Mouse (Mus musculus): Measurements from ENCODE around the gene Zbtb3.

Zbtb3 gene

GRCm38 (mm10) chr19:8803204-8803780 is 937 bp downstream of the Zbtb3 start:
- DNase-seq (ENCODE audit: low read depth, low spot score) = no peak

DNA sequence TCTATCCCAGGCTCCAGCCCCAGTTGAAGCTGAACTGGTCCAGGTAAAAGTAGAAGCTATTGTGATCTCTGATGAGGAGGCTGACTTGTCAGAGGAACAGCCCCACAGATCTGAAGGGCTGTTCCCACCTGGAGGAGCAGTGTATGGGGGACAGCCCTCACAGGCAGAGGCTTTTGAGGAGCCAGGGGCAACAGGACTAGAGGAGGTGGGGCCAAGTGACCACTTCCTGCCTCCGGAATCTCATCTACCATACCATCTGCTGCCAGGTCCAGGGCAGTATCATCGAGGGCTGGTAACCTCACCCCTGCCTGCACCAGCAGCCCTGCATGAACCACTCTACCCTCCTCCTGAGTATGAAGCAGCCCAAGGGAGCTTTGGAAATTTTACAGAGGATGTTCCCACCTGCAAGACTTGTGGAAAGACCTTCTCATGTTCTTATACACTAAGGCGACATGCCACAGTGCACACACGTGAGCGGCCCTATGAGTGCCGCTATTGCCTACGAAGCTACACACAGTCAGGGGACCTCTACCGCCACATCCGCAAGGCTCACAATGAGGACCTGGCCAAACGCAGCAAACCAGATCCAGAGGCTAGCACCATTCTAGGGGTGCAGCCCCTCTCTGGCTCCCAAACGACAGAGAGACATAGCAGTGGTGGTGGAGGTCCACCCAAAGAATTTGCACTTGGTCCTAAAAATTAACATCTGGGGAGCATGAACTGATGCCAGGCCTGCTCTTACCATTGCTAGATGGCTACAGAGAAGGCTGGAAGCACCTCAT is 1.7 kb downstream of the Zbtb3 start:
- DNase-seq (ENCODE audit: low read depth, low spot score) = no peak

DNA sequence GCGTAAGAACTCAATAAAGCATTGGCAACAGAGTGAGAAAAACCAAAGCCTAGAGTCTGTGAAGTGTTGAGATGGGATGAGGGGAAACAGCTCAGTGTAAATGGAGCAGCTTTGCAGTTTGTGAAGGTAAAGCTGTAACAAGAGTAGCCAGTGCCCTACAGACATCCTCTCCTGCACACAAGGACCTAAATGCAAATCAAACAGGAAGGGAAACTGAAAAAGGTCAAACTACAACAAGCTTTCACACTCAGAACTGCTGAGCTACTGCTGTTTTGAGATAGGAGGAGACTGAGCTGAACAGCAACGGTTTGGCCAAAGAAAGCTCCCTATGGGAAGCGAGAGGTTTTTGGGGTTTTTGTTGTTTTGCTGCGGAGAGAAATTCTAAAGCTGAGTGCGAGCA is 4.5 kb downstream of the Zbtb3 start:
- peak; percentile 82 for DNase-seq (ENCODE audit: low read depth, low spot score)

- no peak for DNase-seq (ENCODE audit: low read depth, low spot score)
Observed at GRCm38 (mm10) chr19:8815812-8816211, 13.5 kb downstream of the Zbtb3 start.

DNA sequence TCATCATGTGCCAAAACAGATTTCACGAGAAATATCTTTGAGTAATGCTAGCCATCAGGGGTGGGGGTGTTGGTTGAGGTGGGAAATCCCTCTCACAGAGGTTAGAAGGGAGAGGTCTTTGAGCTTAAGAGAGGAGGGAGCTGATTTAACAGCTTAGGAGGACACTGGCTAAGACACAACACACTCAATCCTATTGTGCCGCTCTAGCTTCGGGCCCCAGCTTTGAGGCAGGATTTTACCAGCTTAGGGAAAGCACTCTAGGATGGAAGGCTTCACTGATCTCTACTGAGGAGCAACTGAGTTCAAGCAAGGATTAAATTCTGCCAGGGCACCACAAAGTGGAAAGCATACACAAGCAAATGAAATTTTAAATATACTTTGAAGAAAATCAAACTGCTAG is 14.6 kb downstream of the Zbtb3 start:
- no peak for DNase-seq (ENCODE audit: low read depth, low spot score)

- peak; percentile 54 for DNase-seq (ENCODE audit: low read depth, low spot score)
Observed at GRCm38 (mm10) chr19:8818301-8818798, 16.0 kb downstream of the Zbtb3 start.

- DNase-seq (ENCODE audit: low read depth, low spot score) = peak; percentile 98
Observed at GRCm38 (mm10) chr19:8818801-8819595, 16.6 kb downstream of the Zbtb3 start, which contains the start of gene Ttc9c. Gene Ttc9c (minus strand): TSS chr19:8819333.

DNA sequence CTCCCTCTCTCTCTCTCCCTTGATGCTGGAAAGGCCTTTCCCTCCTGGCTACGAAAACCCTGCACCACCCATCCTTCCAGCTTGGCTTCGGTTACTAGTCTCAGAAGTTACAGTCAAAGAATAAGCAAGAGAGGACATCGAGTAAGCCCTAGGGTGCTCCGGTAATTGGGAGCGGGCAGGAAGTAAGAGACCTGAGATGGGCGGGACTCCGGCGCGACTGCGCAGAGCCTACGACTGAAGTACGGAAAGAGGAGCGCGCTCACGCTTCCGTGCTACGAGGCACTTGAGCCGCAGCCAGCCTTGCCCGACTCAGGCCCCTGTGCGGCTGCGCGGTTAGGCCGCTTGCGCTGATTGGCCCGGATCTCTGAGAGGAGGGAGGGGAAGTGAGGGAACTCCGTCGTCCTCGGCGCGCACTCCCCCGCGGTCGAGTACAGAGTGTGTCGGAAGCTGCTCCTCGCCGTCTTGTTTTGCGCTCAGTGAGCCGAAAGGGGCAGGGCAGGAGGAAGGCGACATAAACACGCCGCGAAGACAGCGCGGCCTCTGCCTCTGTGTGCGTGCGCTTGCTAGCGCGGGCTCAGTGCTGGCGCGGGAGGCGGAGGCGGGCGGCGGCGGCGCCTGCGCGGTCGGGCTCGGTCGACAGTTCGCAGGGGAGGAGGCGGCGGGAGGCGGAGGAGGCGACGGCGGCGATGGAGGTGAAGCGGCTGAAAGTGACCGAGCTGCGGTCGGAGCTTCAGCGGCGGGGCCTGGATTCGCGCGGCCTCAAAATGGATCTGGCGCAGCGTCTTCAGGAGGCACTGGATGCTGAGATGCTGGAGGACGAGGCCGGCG is 17.5 kb downstream of the Zbtb3 start, which contains the start of gene Hnrnpul2:
Gene Hnrnpul2 (plus strand): TSS at position 415 of the 828 bp plus-strand sequence.
- peak; percentile 100 for DNase-seq (ENCODE audit: low read depth, low spot score)

DNA sequence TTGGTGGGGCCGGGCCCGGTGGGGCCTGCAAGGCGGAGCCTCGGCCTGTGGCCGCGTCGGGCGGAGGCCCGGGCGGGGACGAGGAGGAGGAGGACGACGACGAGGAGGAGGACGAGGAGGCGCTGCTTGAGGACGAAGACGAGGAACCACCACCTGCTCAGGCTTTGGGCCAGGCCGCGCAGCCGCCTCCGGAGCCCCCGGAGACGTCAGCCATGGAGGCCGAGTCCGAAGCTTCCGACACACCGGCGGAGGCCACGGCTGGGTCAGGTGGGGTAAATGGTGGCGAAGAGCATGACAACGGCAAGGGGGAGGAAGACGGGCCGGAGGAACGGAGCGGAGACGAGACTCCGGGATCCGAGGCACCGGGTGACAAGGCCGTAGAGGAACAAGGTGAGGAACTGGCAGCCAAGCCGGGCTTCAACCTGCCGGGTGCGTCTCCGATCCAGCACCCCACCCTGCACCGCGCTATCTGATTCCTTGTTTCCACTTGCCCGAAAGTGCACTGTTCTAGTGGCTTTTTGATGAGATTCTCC is 18.1 kb downstream of the Zbtb3 start:
- DNase-seq (ENCODE audit: low read depth, low spot score) = no peak

- DNase-seq (ENCODE audit: low read depth, low spot score) = peak; percentile 26
Observed at GRCm38 (mm10) chr19:8821146-8821545, 18.8 kb downstream of the Zbtb3 start.

GRCm38 (mm10) chr19:8822696-8823095 is 20.3 kb downstream of the Zbtb3 start:
- no peak for DNase-seq (ENCODE audit: low read depth, low spot score)

DNA sequence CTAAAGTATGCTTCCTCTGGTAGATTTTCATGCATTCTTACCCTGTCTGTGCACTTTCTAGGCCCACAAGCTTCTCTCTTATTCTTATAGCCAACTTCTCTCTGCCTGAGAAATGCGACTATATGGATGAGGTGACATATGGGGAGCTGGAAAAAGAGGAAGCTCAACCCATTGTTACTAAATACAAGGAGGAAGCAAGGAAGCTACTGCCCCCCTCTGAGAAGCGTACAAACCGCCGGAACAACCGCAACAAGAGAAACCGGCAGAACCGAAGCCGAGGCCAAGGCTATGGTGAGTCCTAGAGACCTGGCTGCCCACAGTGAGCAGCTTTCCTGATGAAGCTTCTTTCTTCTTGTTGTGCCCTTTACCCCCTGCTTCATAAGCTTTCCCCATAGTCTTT is 27.3 kb downstream of the Zbtb3 start, which contains the start of gene AC129217.1:
Gene AC129217.1 (plus strand): TSS at position 114 of the 400 bp plus-strand sequence.
- no peak for DNase-seq (ENCODE audit: low read depth, low spot score)

DNA sequence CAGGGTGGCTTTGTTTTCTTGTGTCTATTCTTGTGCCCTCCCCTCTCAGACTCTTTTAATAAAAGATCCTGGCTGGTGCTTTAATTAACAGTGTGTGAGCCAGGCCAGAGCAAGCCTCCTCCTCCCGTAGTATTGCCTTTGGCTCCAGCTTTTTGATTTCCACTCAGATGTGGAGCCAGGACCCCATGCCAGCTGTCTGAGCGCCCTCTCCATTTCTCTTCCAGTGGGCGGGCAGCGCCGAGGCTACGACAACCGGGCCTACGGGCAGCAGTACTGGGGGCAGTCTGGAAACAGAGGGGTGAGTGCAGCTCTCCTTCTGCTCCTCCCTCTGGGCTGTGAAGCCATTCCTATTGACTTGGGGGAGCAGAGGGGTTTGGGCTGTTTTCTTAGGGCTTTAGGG is 28.3 kb downstream of the Zbtb3 start:
- DNase-seq (ENCODE audit: low read depth, low spot score) = no peak

GRCm38 (mm10) chr19:8831262-8831661 is 28.9 kb downstream of the Zbtb3 start:
- DNase-seq (ENCODE audit: low read depth, low spot score) = no peak

DNA sequence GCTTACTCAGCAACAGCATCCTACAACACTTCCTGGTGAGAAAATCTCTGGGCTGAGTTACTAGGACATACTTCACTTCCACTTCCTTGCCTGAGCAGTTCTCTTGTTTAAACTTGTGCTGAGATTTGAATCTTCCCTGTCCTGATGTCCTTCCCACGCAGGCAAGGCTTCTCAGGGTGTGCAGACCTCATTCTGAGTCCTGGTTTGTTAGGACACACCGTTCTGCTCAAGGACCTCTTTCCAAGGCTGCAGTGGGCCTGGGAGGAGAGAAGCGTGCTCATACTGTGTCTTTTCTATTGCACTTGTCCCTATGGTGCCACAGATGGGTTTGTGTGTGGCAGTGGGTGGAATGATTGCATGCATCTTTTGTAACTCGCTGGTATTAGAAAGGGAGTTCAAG is 30.6 kb downstream of the Zbtb3 start:
- no peak for DNase-seq (ENCODE audit: low read depth, low spot score)

DNA sequence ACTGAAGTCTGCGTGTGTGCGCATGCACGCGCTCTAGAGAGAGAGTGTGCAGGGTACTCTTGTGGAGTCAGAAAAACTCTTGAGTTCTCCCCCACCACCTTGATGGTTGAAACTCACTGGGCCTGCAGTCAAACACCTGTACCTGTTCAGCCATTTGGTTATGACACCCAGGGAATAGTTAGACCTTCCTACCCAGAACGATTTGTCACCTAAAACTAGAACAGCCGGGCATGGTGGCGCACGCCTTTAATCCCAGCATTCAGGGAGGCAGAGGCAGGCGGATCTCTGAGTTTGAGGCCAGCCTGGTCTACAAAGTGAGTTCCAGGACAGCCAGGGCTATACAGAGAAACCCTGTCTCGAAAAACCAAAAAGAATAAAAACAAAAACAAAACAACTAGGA is 34.0 kb downstream of the Zbtb3 start:
- DNase-seq (ENCODE audit: low read depth, low spot score) = peak; percentile 19

GRCm38 (mm10) chr19:8837251-8837791 is 35.0 kb downstream of the Zbtb3 start, which contains the start of gene Bscl2:
Gene Bscl2 (plus strand): TSS chr19:8837467.
- peak; percentile 92 for DNase-seq (ENCODE audit: low read depth, low spot score)

GRCm38 (mm10) chr19:8838041-8838730 is 35.8 kb downstream of the Zbtb3 start:
- DNase-seq (ENCODE audit: low read depth, low spot score) = peak; percentile 71

DNA sequence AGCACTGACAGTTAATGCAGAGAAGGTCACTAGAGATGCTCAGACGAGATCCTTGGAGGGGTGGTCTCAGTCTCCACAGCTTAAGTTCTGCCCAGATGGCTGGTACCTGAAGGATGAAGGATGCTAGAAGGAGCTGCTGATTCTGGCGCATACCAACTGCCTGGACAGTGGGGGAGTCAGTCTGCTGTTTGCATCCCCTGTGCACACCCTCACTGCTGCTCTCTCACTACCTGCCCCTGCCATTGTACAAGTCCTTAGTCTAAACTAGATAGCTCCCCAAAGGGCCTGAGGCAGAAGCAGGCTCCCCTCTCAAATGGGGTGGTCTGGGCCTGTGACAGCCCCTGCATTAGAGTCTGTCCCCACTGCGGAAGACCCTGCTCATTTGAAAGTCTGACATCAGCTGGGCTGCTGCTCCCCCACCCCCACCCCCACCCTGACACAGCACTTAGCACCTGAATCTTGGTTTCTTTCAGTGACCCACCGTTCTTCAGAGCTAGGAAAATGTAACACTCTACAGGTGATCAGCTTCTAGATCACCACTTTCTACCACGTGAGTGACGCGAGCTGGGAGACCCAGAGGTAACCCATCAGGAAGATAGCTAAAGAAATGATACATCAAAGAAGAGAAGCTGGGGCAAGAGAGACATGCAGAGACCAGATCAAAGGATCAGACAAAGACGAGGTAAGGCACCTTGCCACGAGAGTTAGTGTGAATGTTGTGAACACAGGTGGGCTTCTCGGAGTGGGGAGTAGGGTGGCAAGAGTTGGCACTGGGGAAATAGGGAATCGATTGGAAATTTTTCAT is 37.0 kb downstream of the Zbtb3 start, which contains the start of gene Gng3:
Gene Gng3 (minus strand): TSS at position 92 of the 805 bp plus-strand sequence.
- DNase-seq (ENCODE audit: low read depth, low spot score) = peak; percentile 93
